8 mouse cellular contexts compared by ENCODE assay signal in the genomic region with DNA sequence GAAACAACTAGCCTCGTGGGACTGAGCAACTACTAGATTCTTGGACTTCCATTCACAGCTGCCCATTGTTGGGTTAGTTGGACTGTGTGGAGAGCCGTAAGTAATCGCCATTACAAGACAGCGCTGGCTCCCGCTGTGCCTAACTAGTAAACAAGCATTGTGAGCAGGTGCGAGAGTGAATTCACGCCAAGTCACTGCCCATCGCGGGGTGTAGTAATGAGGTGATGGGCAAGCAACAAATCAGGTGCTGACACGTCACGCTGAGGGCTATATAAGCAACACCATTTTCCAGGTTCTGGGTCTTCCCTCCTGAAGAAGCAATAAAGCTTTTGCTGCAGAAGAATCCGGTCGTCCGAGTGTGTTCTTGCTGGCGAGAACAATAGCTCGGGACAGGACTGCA. TPM values are rescaled to one million over a fixed set of nuclear protein-coding genes. Genes with fewer than 3 reads are reported as not detected.
DNase-seq lines count a peak whose midpoint lies in the region; TF ChIP-seq lines count a peak whose summit lies in the region.
"Not testable (repeated sequence)": the region's sequence is repeated elsewhere in the genome, so short reads cannot be mapped to it uniquely, and the experiment has no call there.
"Had no signal": no experiment of that assay in that cellular context is flagged by ENCODE, and none has a peak within 500 bp of the region (broad histone marks: within the 10 kb centered on the region; RNA-seq: fewer than 3 reads in every experiment).

No protein-coding gene starts in this region.

- DNase-seq in R1 (ENCODE audit: low read depth, low spot score): peak; percentile 57
- DNase-seq in ZHBTc4 (ENCODE audit: low read depth, low spot score): peak; percentile 25
- DNase-seq in brain, embryonic 14.5 days (ENCODE audit: low read depth): peak; percentile 17
- peak; percentile 64 for DNase-seq in heart, adult 11 months
- peak in 1 of 2 experiments; percentile 1 for DNase-seq in heart, adult 2 months

- not testable (repeated sequence) for TF ChIP-seq CTCF in brain, embryonic 14.5 days (IDR thresholded peaks at IDR 0.05; ENCODE audit: borderline replicate concordance, extremely low read depth, insufficient read depth, insufficient read length); heart, adult 2 months (IDR thresholded peaks at IDR 0.05)

- TF ChIP-seq EP300 in heart, adult 2 months (IDR thresholded peaks at IDR 0.05; ENCODE audit: insufficient read depth, low read depth, low read length): not testable (repeated sequence)

- H3K4me3 ChIP-seq in heart, adult 2 months: not testable (repeated sequence)

- WGBS in heart, adult 2 months: 87% methylated on average over 16 of the region's 16 CpGs

- H3K4me1 ChIP-seq in heart, adult 2 months (ENCODE audit: control insufficient read depth, insufficient read depth, low read length): not testable (repeated sequence)

- intact Hi-C loops in heart, adult 2 months (cut with DNase I): not testable (repeated sequence)

- not testable (repeated sequence) for H3K36me3 ChIP-seq in heart, adult 2 months (ENCODE audit: control insufficient read depth, insufficient read depth, low read length)

- not testable (repeated sequence) for H3K79me2 ChIP-seq in heart, adult 2 months (replicated peaks; ENCODE audit: control insufficient read depth, insufficient read depth, low read length)

- not testable (repeated sequence) for H3K9ac ChIP-seq in heart, adult 2 months (ENCODE audit: low read depth, low read length)

- not testable (repeated sequence) for TF ChIP-seq POLR2A in brain, embryonic 14.5 days (IDR thresholded peaks at IDR 0.05; ENCODE audit: borderline replicate concordance, extremely low read depth, insufficient read depth, insufficient read length, poor library complexity, severe bottlenecking); heart, adult 2 months (IDR thresholded peaks at IDR 0.05; ENCODE audit: insufficient read depth, low read depth, low read length)

- H3K27ac ChIP-seq in heart, adult 2 months: peak overlapping the region; percentile 41; the same call in 1 of the 2 replicates

- not testable (repeated sequence) for H3K27me3 ChIP-seq in heart, adult 2 months (ENCODE audit: control insufficient read depth, insufficient read depth, low read length)

RNA-seq across cellular contexts. Expression of gene Gipc2, which starts 29.9 kb away (rescaled TPM):
- polyA plus RNA-seq in brain, embryonic 14.5 days (2012; rRNA removed): 4.6 and 6.0 TPM in 2 replicates
- 1 to 10 TPM; 3.5 to 6.1 TPM for total RNA-seq in heart, adult 2 months (2021)
- polyA plus RNA-seq in heart, adult 2 months (2012; rRNA removed): 4.8 and 5.2 TPM in 2 replicates
- polyA plus RNA-seq: activated CD4-positive, CD25-positive, alpha-beta regulatory T cell, adult 4 months; CD4-positive, CD25-positive, alpha-beta regulatory T cell, adult 4 months; G1E had no signal
